Mouse (Mus musculus): ENCODE measurements around the gene C8b. TPM values are rescaled to one million over a fixed set of nuclear protein-coding genes. Genes with fewer than 3 reads are reported as not detected.

Gene C8b
- polyA plus RNA-seq, 2 experiments, result 21.8 to 28.4 TPM

GRCm38 (mm10) chr4:104781441-104781840 is 15.3 kb downstream of the C8b start:
- no peak for ATAC-seq (ENCODE audit: insufficient read depth)

GRCm38 (mm10) chr4:104782346-104782745 is 16.2 kb downstream of the C8b start:
- Histone ChIP-seq H3K9me3 (ENCODE audit: control insufficient read depth, low read length) (no peaks in the 10 kb centered on the region), H3K27me3 (ENCODE audit: control insufficient read depth, insufficient read depth, low read length) (no peaks in the 10 kb centered on the region), H3K27ac (no peak overlapping the region), H3K4me3 (ENCODE audit: insufficient read depth in 1 of 2, low read depth in 2 of 2, low read length in 2 of 2) (no peak overlapping the region), H3K4me2 (ENCODE audit: low read depth) (no peak overlapping the region), H3K9ac (replicated peaks) (no peak overlapping the region), H3K36me3 (replicated peaks; ENCODE audit: control insufficient read depth, insufficient read depth, low read depth) (no peaks in the 10 kb centered on the region), H3K4me1 (replicated peaks; ENCODE audit: control insufficient read depth in 2 of 2, insufficient read depth in 2 of 2, low read length in 1 of 2) (no peaks in the 10 kb centered on the region)
- ATAC-seq (ENCODE audit: insufficient read depth), result no peak
- WGBS (ENCODE audit: insufficient replicate concordance), result 39% methylated on average over 4 of the region's 4 CpGs
- no peak for TF ChIP-seq EP300 (IDR thresholded peaks at IDR 0.05; ENCODE audit: low read depth)
- no peak for TF ChIP-seq CTCF (IDR thresholded peaks at IDR 0.05; ENCODE audit: low read depth)
- DNase-seq (ENCODE audit: low read depth in 3 of 3, low spot score in 3 of 3), result no peak

More at GRCm38 (mm10) chr4:104781441-104781840, 15.3 kb downstream of the C8b start:
- H3K27ac ChIP-seq, result no peak overlapping the region
- no peaks in the 10 kb centered on the region for H3K4me1 ChIP-seq (replicated peaks; ENCODE audit: control insufficient read depth in 2 of 2, insufficient read depth in 2 of 2, low read length in 1 of 2)
- H3K9ac ChIP-seq (replicated peaks), result no peak overlapping the region
- WGBS (ENCODE audit: insufficient replicate concordance), result 69% methylated on average over 3 of the region's 3 CpGs
- no peaks in the 10 kb centered on the region for H3K36me3 ChIP-seq (replicated peaks; ENCODE audit: control insufficient read depth, insufficient read depth, low read depth)
- H3K4me3 ChIP-seq (ENCODE audit: insufficient read depth in 1 of 2, low read depth in 2 of 2, low read length in 2 of 2), result no peak overlapping the region
- no peak for TF ChIP-seq EP300 (IDR thresholded peaks at IDR 0.05; ENCODE audit: low read depth)
- no peak for TF ChIP-seq CTCF (IDR thresholded peaks at IDR 0.05; ENCODE audit: low read depth)
- H3K4me2 ChIP-seq (ENCODE audit: low read depth), result no peak overlapping the region
- no peaks in the 10 kb centered on the region for H3K27me3 ChIP-seq (ENCODE audit: control insufficient read depth, insufficient read depth, low read length)
- no peak for DNase-seq (ENCODE audit: low read depth in 3 of 3, low spot score in 3 of 3)
- no peaks in the 10 kb centered on the region for H3K9me3 ChIP-seq (ENCODE audit: control insufficient read depth, low read length)

- Histone ChIP-seq H3K9ac (replicated peaks) (no peak overlapping the region), H3K9me3 (ENCODE audit: control insufficient read depth, low read length) (no peaks in the 10 kb centered on the region), H3K4me3 (ENCODE audit: insufficient read depth in 1 of 2, low read depth in 2 of 2, low read length in 2 of 2) (no peak overlapping the region), H3K27me3 (ENCODE audit: control insufficient read depth, insufficient read depth, low read length) (no peaks in the 10 kb centered on the region), H3K36me3 (replicated peaks; ENCODE audit: control insufficient read depth, insufficient read depth, low read depth) (no peaks in the 10 kb centered on the region), H3K27ac (no peak overlapping the region), H3K4me2 (ENCODE audit: low read depth) (no peak overlapping the region), H3K4me1 (replicated peaks; ENCODE audit: control insufficient read depth in 2 of 2, insufficient read depth in 2 of 2, low read length in 1 of 2) (no peaks in the 10 kb centered on the region)
- TF ChIP-seq CTCF (IDR thresholded peaks at IDR 0.05; ENCODE audit: low read depth) (no peak), EP300 (IDR thresholded peaks at IDR 0.05; ENCODE audit: low read depth) (no peak)
- 60% methylated on average over 4 of the region's 4 CpGs for WGBS (ENCODE audit: insufficient replicate concordance)
- DNase-seq (ENCODE audit: low read depth in 3 of 3, low spot score in 3 of 3) (no peak), ATAC-seq (ENCODE audit: insufficient read depth) (no peak)
These were observed 26.0 kb downstream of the C8b start for GRCm38 (mm10) chr4:104792111-104792510.

- no peaks in the 10 kb centered on the region for H3K36me3 ChIP-seq (replicated peaks; ENCODE audit: control insufficient read depth, insufficient read depth, low read depth)
- DNase-seq (ENCODE audit: low read depth in 3 of 3, low spot score in 3 of 3), result no peak
These were observed 32.8 kb downstream of the C8b start for GRCm38 (mm10) chr4:104798951-104799350.

GRCm38 (mm10) chr4:104801625-104802024 is 35.5 kb downstream of the C8b start:
- Histone ChIP-seq H3K4me2 (ENCODE audit: low read depth) (no peak overlapping the region), H3K27me3 (ENCODE audit: control insufficient read depth, insufficient read depth, low read length) (no peaks in the 10 kb centered on the region), H3K9ac (replicated peaks) (no peak overlapping the region), H3K36me3 (replicated peaks; ENCODE audit: control insufficient read depth, insufficient read depth, low read depth) (no peaks in the 10 kb centered on the region), H3K27ac (no peak overlapping the region), H3K9me3 (ENCODE audit: control insufficient read depth, low read length) (no peaks in the 10 kb centered on the region), H3K4me3 (ENCODE audit: insufficient read depth in 1 of 2, low read depth in 2 of 2, low read length in 2 of 2) (no peak overlapping the region), H3K4me1 (replicated peaks; ENCODE audit: control insufficient read depth in 2 of 2, insufficient read depth in 2 of 2, low read length in 1 of 2) (no peaks in the 10 kb centered on the region)
- 66% methylated on average over 3 of the region's 3 CpGs for WGBS (ENCODE audit: insufficient replicate concordance)
- ATAC-seq (ENCODE audit: insufficient read depth) (no peak), DNase-seq (ENCODE audit: low read depth in 3 of 3, low spot score in 3 of 3) (no peak)
- no peak for TF ChIP-seq EP300 (IDR thresholded peaks at IDR 0.05; ENCODE audit: low read depth)
- TF ChIP-seq CTCF (IDR thresholded peaks at IDR 0.05; ENCODE audit: low read depth), result no peak

More at GRCm38 (mm10) chr4:104798951-104799350, 32.8 kb downstream of the C8b start:
- Histone ChIP-seq H3K9ac (replicated peaks) (no peak overlapping the region), H3K4me3 (ENCODE audit: insufficient read depth in 1 of 2, low read depth in 2 of 2, low read length in 2 of 2) (no peak overlapping the region), H3K4me1 (replicated peaks; ENCODE audit: control insufficient read depth in 2 of 2, insufficient read depth in 2 of 2, low read length in 1 of 2) (no peaks in the 10 kb centered on the region), H3K4me2 (ENCODE audit: low read depth) (no peak overlapping the region), H3K27me3 (ENCODE audit: control insufficient read depth, insufficient read depth, low read length) (no peaks in the 10 kb centered on the region), H3K9me3 (ENCODE audit: control insufficient read depth, low read length) (no peaks in the 10 kb centered on the region), H3K27ac (no peak overlapping the region)
- 62% methylated on average over 9 of the region's 9 CpGs for WGBS (ENCODE audit: insufficient replicate concordance)
- TF ChIP-seq CTCF (IDR thresholded peaks at IDR 0.05; ENCODE audit: low read depth) (no peak), EP300 (IDR thresholded peaks at IDR 0.05; ENCODE audit: low read depth) (no peak)
- ATAC-seq (ENCODE audit: insufficient read depth), result no peak
